Mouse (Mus musculus): Measurements from ENCODE around the gene Tsc22d3. TPM values are rescaled to one million over a fixed set of nuclear protein-coding genes. Genes with fewer than 3 reads are reported as not detected.
"Not testable (repeated sequence)": the region's sequence is repeated elsewhere in the genome, so short reads cannot be mapped to it uniquely, and the experiment has no call there.

The Tsc22d3 gene
- polyA plus RNA-seq, 1 experiment from 2014 or later: 209 TPM

DNA sequence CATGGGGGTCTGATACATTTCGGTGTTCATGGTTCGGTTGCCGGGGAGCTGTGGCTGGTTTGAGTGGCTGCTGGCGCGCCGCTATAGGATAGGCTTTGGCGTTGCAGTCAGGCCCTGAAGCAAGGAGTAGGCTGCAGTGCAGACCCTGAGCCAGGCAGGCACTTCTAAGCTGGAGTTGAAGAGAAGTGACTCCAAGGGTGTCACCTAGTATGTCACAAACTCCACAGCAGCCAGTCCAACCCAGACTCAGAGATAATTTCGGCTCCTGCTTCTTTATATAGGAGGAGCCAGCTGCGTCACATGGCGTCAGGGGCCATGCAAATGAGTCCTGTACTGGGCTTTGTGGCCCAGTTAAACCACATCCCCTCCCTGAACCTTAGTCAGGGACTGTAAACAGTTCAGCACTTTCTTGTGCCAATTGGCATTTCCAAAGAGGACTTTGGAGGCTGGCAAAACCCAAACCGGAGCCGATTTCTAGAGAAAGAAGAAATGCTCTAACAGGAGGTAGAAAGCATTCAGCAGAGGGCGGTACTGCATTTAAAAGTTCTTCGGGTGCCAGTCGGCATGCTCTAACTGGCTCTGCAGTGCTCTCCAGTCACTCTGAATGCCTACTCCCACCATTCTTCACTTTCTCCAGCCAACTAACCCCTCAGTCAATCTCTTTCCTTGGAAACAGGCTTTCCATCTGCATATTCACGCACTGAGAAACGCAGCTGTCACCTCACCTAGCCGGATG lies 57.4 kb downstream of the Tsc22d3 start:
- Histone ChIP-seq H3K27me3 (ENCODE audit: control insufficient read depth, insufficient read depth, low read length) (no peaks in the 10 kb centered on the region), H3K9me3 (ENCODE audit: control insufficient read depth, low read length) (no peaks in the 10 kb centered on the region), H3K4me1 (ENCODE audit: control insufficient read depth in 2 of 2, insufficient read depth in 2 of 2, low read length in 2 of 2) (peaks cover 7 to 21% of the 10 kb centered on the region in 2 experiments), H3K9ac (ENCODE audit: low read length) (peak overlapping the region; percentile 84), H3K4me2 (ENCODE audit: low read length) (peak overlapping the region; percentile 77), H3K4me3 (ENCODE audit: control insufficient read depth in 1 of 2, insufficient read depth in 1 of 2, low read depth in 1 of 2, low read length in 2 of 2) (peak overlapping the region; percentile 58 to 61), H3K27ac (replicated peaks in 1 of 2; ENCODE audit: control insufficient read depth in 1 of 2, insufficient read depth in 1 of 2, low read depth in 2 of 2, low read length in 2 of 2) (peak overlapping the region; percentile 88 to 93), H3K36me3 (ENCODE audit: control insufficient read depth, insufficient read depth, low read length) (peaks cover 16% of the 10 kb centered on the region; the same call in 1 of the 2 replicates)
- peak; percentile 70 for ATAC-seq (ENCODE audit: insufficient number of reproducible peaks, insufficient read depth, low FRiP score, low read depth)
- 31% methylated on average over 18 of the region's 18 CpGs for WGBS

- Histone ChIP-seq H3K9ac (ENCODE audit: low read length) (peak overlapping the region; percentile 84), H3K4me3 (ENCODE audit: control insufficient read depth in 1 of 2, insufficient read depth in 1 of 2, low read depth in 1 of 2, low read length in 2 of 2) (peak overlapping the region; percentile 58 to 61), H3K4me1 (ENCODE audit: control insufficient read depth in 2 of 2, insufficient read depth in 2 of 2, low read length in 2 of 2) (peaks cover 10 to 20% of the 10 kb centered on the region in 2 experiments), H3K27me3 (ENCODE audit: control insufficient read depth, insufficient read depth, low read length) (no peaks in the 10 kb centered on the region), H3K4me2 (ENCODE audit: low read length) (peak overlapping the region; percentile 77), H3K36me3 (ENCODE audit: control insufficient read depth, insufficient read depth, low read length) (peaks cover 16% of the 10 kb centered on the region; the same call in 1 of the 2 replicates), H3K27ac (replicated peaks in 1 of 2; ENCODE audit: control insufficient read depth in 1 of 2, insufficient read depth in 1 of 2, low read depth in 2 of 2, low read length in 2 of 2) (peak overlapping the region; percentile 88 to 93), H3K9me3 (ENCODE audit: control insufficient read depth, low read length) (no peaks in the 10 kb centered on the region)
- WGBS: 15% methylated on average over 21 of the region's 21 CpGs
- peak; percentile 74 for ATAC-seq (ENCODE audit: insufficient number of reproducible peaks, insufficient read depth, low FRiP score, low read depth)
Measured at GRCm38 (mm10) chrX:140542474-140542845, 58.0 kb downstream of the Tsc22d3 start.

DNA sequence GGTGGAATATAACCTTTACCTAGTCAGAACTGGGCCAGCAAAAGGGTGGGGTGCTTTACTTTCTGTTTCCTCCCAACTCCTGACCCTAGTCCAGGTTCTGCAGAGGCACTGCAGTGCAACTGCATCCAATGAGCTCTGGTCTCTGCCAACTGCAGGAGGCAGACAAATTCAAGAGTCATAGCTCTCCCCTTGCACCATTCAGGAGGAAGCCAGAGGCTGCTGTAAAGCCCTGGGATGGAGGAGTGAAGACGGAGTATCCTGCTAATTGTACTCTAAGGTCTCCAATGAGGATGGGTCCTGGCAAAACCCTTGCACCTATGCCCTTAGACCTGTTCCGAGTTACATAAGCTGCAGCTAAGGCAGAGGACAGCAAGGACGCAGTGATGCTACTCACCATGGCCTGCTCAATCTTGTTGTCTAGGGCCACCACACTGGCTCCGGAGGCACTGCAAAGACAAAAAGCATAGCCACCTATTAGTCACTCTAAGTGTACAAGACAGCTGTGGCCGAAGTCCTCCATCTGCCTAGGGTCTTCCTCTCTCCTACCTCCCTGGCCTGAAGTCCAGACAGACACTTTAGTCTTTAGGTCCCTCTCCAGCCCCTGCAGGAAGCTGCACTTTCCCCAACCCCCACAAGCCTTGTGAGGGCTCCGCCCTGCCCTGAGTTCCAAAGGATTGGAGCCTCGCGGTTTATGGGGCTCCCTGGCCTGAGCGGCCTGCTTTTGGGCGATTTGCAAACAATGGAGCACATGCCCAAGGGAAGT lies 58.6 kb downstream of the Tsc22d3 start:
- Histone ChIP-seq H3K4me1 (ENCODE audit: control insufficient read depth in 2 of 2, insufficient read depth in 2 of 2, low read length in 2 of 2) (peaks cover 10 to 20% of the 10 kb centered on the region in 2 experiments), H3K27ac (replicated peaks in 1 of 2; ENCODE audit: control insufficient read depth in 1 of 2, insufficient read depth in 1 of 2, low read depth in 2 of 2, low read length in 2 of 2) (peak overlapping the region; percentile 88 to 93), H3K27me3 (ENCODE audit: control insufficient read depth, insufficient read depth, low read length) (no peaks in the 10 kb centered on the region), H3K9me3 (ENCODE audit: control insufficient read depth, low read length) (no peaks in the 10 kb centered on the region), H3K4me2 (ENCODE audit: low read length) (peak overlapping the region; percentile 77), H3K4me3 (ENCODE audit: control insufficient read depth in 1 of 2, insufficient read depth in 1 of 2, low read depth in 1 of 2, low read length in 2 of 2) (peak overlapping the region; percentile 58 to 61), H3K36me3 (ENCODE audit: control insufficient read depth, insufficient read depth, low read length) (peaks cover 16% of the 10 kb centered on the region; the same call in 1 of the 2 replicates), H3K9ac (ENCODE audit: low read length) (peak overlapping the region; percentile 84)
- WGBS: 20% methylated on average over 10 of the region's 10 CpGs
- ATAC-seq (ENCODE audit: insufficient number of reproducible peaks, insufficient read depth, low FRiP score, low read depth): peak; percentile 22; the same call in 1 of the 2 replicates

DNA sequence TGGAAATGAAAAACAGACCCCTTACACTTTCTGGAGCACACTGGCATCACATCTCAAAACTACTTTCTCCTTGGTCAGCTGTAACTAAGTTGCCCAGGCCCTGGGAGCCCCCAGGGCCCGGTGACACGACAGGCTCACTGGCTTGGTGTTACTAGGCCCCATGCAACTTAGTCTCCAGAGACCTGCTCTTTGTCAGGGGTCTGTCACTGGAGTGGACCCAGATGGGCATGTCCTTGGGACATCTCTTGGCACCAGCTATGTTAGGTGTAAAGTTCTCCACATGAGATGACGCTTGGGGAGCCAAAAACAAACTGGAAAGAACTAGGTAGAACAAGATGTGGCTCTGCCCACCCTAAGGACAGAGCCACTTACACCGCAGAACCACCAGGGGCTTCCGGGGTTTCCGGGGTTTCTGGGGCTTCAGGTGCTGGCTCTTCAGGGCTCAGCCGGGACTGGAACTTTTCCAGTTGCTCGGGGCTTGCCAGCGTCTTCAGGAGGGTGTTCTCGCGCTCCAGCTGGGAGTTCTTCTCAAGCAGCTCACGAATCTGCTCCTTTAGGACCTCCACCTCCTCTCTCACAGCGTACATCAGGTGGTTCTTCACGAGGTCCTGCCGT lies 59.9 kb downstream of the Tsc22d3 start:
- no peak for ATAC-seq (ENCODE audit: insufficient number of reproducible peaks, insufficient read depth, low FRiP score, low read depth)
- Histone ChIP-seq H3K27ac (replicated peaks in 1 of 2; ENCODE audit: control insufficient read depth in 1 of 2, insufficient read depth in 1 of 2, low read depth in 2 of 2, low read length in 2 of 2) (peak overlapping the region; percentile 66 to 93), H3K4me3 (ENCODE audit: control insufficient read depth in 1 of 2, insufficient read depth in 1 of 2, low read depth in 1 of 2, low read length in 2 of 2) (peak overlapping the region; percentile 34 to 58; a peak in 3 of 4 replicates)

GRCm38 (mm10) chrX:140539831-140540230 lies 60.6 kb downstream of the Tsc22d3 start:
- WGBS: 73% methylated on average over 3 of the region's 3 CpGs
- not testable (repeated sequence) for H3K27me3 ChIP-seq (ENCODE audit: control insufficient read depth, insufficient read depth, low read length); ATAC-seq (ENCODE audit: insufficient number of reproducible peaks, insufficient read depth, low FRiP score, low read depth); H3K9me3 ChIP-seq (ENCODE audit: control insufficient read depth, low read length); H3K27ac ChIP-seq (replicated peaks in 1 of 2; ENCODE audit: control insufficient read depth in 1 of 2, insufficient read depth in 1 of 2, low read depth in 2 of 2, low read length in 2 of 2); H3K4me3 ChIP-seq (ENCODE audit: control insufficient read depth in 1 of 2, insufficient read depth in 1 of 2, low read depth in 1 of 2, low read length in 2 of 2)
- Histone ChIP-seq H3K4me1 (ENCODE audit: control insufficient read depth in 2 of 2, insufficient read depth in 2 of 2, low read length in 2 of 2) (peaks cover 13 to 20% of the 10 kb centered on the region in 2 experiments), H3K9ac (ENCODE audit: low read length) (0 out of 2 replicates have a peak overlapping the region, but pooled peaks have one; percentile 84), H3K36me3 (ENCODE audit: control insufficient read depth, insufficient read depth, low read length) (peaks cover 16% of the 10 kb centered on the region; the same call in 1 of the 2 replicates), H3K4me2 (ENCODE audit: low read length) (peak overlapping the region; percentile 77)

More for the DNA sequence above, 59.9 kb downstream of the Tsc22d3 start:
- no peaks in the 10 kb centered on the region for H3K9me3 ChIP-seq (ENCODE audit: control insufficient read depth, low read length)
- peak overlapping the region; percentile 84 for H3K9ac ChIP-seq (ENCODE audit: low read length)
- peaks cover 10 to 20% of the 10 kb centered on the region in 2 experiments for H3K4me1 ChIP-seq (ENCODE audit: control insufficient read depth in 2 of 2, insufficient read depth in 2 of 2, low read length in 2 of 2)
- WGBS: 59% methylated on average over 15 of the region's 15 CpGs
- H3K36me3 ChIP-seq (ENCODE audit: control insufficient read depth, insufficient read depth, low read length): peaks cover 16% of the 10 kb centered on the region; the same call in 1 of the 2 replicates
- H3K4me2 ChIP-seq (ENCODE audit: low read length): peak overlapping the region; percentile 77
- H3K27me3 ChIP-seq (ENCODE audit: control insufficient read depth, insufficient read depth, low read length): no peaks in the 10 kb centered on the region

DNA sequence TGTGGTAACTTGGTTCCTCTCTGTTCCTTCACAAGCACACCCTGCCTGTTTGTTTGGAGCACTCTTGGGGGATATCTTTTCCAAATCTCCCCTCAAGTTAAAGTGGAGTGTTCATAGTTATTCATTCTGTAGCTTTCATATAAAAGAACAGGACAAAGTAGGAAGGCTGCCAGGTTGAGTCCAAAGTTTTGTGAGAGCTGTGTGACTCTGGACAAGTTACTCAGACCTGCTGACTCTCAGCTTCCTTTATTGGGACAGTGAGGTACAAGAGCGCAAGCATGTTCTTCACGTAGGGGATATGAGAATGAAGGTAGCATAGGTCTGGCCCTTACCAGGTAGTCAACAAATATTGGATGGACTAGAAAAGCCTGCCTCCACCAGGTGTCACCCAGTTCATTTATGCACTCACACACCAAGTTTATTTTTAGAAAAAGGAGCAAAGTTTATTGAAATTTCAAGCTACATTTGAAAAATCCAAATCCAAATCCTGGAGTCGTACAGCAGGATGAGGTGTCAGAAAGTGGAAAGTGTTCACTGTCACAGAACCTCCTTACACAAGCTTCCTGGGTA lies 61.3 kb downstream of the Tsc22d3 start:
- H3K9ac ChIP-seq (ENCODE audit: low read length): no peak overlapping the region
- H3K9me3 ChIP-seq (ENCODE audit: control insufficient read depth, low read length): no peaks in the 10 kb centered on the region
- H3K4me3 ChIP-seq (ENCODE audit: control insufficient read depth in 1 of 2, insufficient read depth in 1 of 2, low read depth in 1 of 2, low read length in 2 of 2): no peak overlapping the region
- ATAC-seq (ENCODE audit: insufficient number of reproducible peaks, insufficient read depth, low FRiP score, low read depth): no peak
- H3K27ac ChIP-seq (replicated peaks in 1 of 2; ENCODE audit: control insufficient read depth in 1 of 2, insufficient read depth in 1 of 2, low read depth in 2 of 2, low read length in 2 of 2): peak overlapping the region; percentile 39 to 51; a peak in 3 of 4 replicates
- no peaks in the 10 kb centered on the region for H3K27me3 ChIP-seq (ENCODE audit: control insufficient read depth, insufficient read depth, low read length)
- WGBS: 63% methylated on average over 3 of the region's 3 CpGs
- H3K4me2 ChIP-seq (ENCODE audit: low read length): no peak overlapping the region
- peaks cover 13 to 19% of the 10 kb centered on the region in 2 experiments for H3K4me1 ChIP-seq (ENCODE audit: control insufficient read depth in 2 of 2, insufficient read depth in 2 of 2, low read length in 2 of 2)
- H3K36me3 ChIP-seq (ENCODE audit: control insufficient read depth, insufficient read depth, low read length): peaks cover 16% of the 10 kb centered on the region; the same call in 1 of the 2 replicates

DNA sequence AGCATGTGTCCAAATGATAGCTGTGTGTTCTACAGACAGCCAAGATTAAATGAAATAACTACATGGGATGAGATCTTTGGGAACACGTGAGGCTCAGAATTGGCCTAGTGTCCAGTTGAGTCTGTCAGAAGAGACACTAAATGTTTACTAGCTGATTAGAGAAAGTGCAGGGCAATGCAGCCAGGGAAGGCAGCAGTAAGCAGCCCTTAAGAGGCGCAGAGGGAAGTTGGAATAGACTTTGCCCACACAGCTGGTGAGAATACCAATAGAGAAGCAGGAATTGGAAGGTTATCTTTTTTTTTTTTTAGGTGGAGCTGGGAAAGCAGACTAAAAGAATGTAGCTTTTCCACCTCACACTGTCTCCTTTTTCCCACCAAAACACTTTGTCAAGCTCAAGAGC lies 61.8 kb downstream of the Tsc22d3 start:
- Histone ChIP-seq H3K36me3 (ENCODE audit: control insufficient read depth, insufficient read depth, low read length) (peaks cover 16% of the 10 kb centered on the region; the same call in 1 of the 2 replicates), H3K4me3 (ENCODE audit: control insufficient read depth in 1 of 2, insufficient read depth in 1 of 2, low read depth in 1 of 2, low read length in 2 of 2) (no peak overlapping the region), H3K27me3 (ENCODE audit: control insufficient read depth, insufficient read depth, low read length) (no peaks in the 10 kb centered on the region), H3K4me1 (ENCODE audit: control insufficient read depth in 2 of 2, insufficient read depth in 2 of 2, low read length in 2 of 2) (peaks cover 13 to 14% of the 10 kb centered on the region in 2 experiments), H3K9me3 (ENCODE audit: control insufficient read depth, low read length) (no peaks in the 10 kb centered on the region), H3K27ac (replicated peaks in 1 of 2; ENCODE audit: control insufficient read depth in 1 of 2, insufficient read depth in 1 of 2, low read depth in 2 of 2, low read length in 2 of 2) (peak overlapping the region in 1 of 2 experiments; percentile 51; a peak in 2 of 4 replicates), H3K4me2 (ENCODE audit: low read length) (no peak overlapping the region), H3K9ac (ENCODE audit: low read length) (no peak overlapping the region)
- ATAC-seq (ENCODE audit: insufficient number of reproducible peaks, insufficient read depth, low FRiP score, low read depth): no peak
- WGBS: 29% methylated on average over 2 of the region's 2 CpGs
